Mouse (Mus musculus) liver, embryonic 16.5 days (tissue): Measurements from ENCODE around the gene Myo1a. TPM values are rescaled to one million over a fixed set of nuclear protein-coding genes. Genes with fewer than 3 reads are reported as not detected.

Experiments used
- ATAC-seq: fragments of 200-750 bp; cut with Nextera tagmentation; 2 replicates; pipeline ENCODE4 v1.8.0; 2017; ENCODE audit warnings: low read depth, mild to moderate bottlenecking, moderate number of reproducible peaks, moderate library complexity
- H3K27ac ChIP-seq: fragments of 300-500 bp; sonication (generic); 2 replicates; pipeline ENCODE4 v1.5.1; 2014; ENCODE audit warnings: mild to moderate bottlenecking, low read length
- H3K27me3 ChIP-seq: fragments of 300-500 bp; sonication (generic); 2 replicates; pipeline ENCODE4 v1.6.1; 2014; ENCODE audit warnings: low read depth, low read length, mixed read lengths; ENCODE audit not compliant: control insufficient read depth, insufficient read depth
- H3K36me3 ChIP-seq: fragments of 300-500 bp; sonication (generic); 2 replicates; pipeline ENCODE4 v1.6.1; 2014; ENCODE audit warnings: mild to moderate bottlenecking; ENCODE audit not compliant: control insufficient read depth, insufficient read depth
- H3K4me1 ChIP-seq: fragments of 300-500 bp; sonication (generic); 2 replicates; pipeline ENCODE4 v1.6.1; 2014; ENCODE audit warnings: low read depth, low read length, mixed read lengths; ENCODE audit not compliant: control insufficient read depth
- H3K4me2 ChIP-seq: fragments of 300-500 bp; sonication (generic); 2 replicates; pipeline ENCODE4 v1.6.1; 2014; ENCODE audit warnings: low read depth, low read length, mixed read lengths
- H3K4me3 ChIP-seq: fragments of 300-500 bp; sonication (generic); 2 replicates; pipeline ENCODE4 v1.5.1; 2014; ENCODE audit warnings: low read depth, mild to moderate bottlenecking, low read length
- H3K9ac ChIP-seq: fragments of 300-500 bp; sonication (generic); 2 replicates; pipeline ENCODE4 v1.6.1; 2014; ENCODE audit warnings: low read depth, low read length
- H3K9me3 ChIP-seq: fragments of 300-500 bp; sonication (generic); replicated peaks from 2 replicates; pipeline ENCODE4 v1.6.1; 2016; ENCODE audit warnings: low read length; ENCODE audit not compliant: control insufficient read depth
- WGBS: fragments of 180-500 bp; shearing (Covaris S2); extraction: QIAGEN DNeasy Blood & Tissue Kit; methylation state at CpG from one replicate; pipeline ENCODE4 v1.1.7; 2014; ENCODE audit not compliant: insufficient replicate concordance; 5-methylcytosine and 5-hydroxymethylcytosine counted together
- polyA plus RNA-seq: library from polyadenylated mRNA; unstranded; fragments of >200 nt; fragmentation: Nextera tagmentation; extraction: Ambion mirVana; gene quantifications from 2 replicates; pipeline ENCODE4 v1.2.1, GENCODE M21; 2015

The Myo1a gene
- polyA plus RNA-seq, 1 experiment from 2014 or later: 0.55 TPM

DNA sequence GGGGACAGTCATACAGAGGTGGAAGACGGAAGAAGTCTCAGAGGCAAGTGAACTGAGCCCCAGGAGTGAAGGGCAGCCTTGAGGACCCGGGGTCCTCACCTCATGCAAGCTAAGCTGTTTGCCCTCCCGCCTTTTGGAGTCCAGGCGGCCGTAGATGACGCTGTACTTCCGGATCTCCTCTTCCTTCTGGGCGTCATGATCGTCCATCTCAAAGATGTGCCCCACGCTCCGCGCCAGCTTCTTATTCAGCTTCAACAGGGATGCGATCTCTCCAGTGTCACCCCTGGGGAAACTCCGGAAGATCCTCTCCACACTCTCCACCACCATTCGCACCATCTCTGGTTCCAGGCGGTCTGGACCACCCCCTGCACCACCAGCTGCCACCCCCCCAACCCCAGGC lies 40.8 kb upstream of the Myo1a start:
- 38% methylated on average over 16 of the region's 16 CpGs for WGBS

DNA sequence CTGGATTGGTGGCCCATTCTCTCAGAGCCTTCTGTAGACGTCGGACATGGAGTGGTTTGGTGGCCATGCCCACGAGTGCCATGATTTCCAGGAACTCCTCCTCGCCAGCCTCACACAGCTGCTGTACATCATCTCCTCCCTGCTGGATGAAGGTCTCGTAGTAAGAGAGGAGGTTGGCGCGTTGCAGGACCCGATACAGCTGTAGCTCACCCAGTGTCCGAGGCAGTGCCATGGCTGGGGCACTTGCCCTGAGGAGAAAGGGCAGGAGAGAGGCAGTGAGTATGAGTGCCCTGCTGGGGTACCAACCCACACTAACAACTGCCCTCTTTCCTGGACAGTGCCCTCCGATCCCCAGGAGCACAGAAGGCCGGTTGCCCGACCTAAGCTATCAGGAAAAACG lies 40.1 kb upstream of the Myo1a start:
- Histone ChIP-seq H3K4me1 (peaks cover 31% of the 10 kb centered on the region), H3K9ac (no peak overlapping the region), H3K27ac (no peak overlapping the region), H3K4me3 (peak overlapping the region; percentile 59), H3K9me3 (no peaks in the 10 kb centered on the region), H3K4me2 (peak overlapping the region; percentile 53), H3K36me3 (no peaks in the 10 kb centered on the region; the same call in 1 of the 2 replicates), H3K27me3 (peaks cover 66% of the 10 kb centered on the region)
- no peak for ATAC-seq
- WGBS: 37% methylated on average over 13 of the region's 13 CpGs

More for the DNA sequence above, 40.8 kb upstream of the Myo1a start:
- Histone ChIP-seq H3K27me3 (peaks cover 62% of the 10 kb centered on the region), H3K27ac (no peak overlapping the region), H3K4me2 (no peak overlapping the region), H3K4me3 (no peak overlapping the region), H3K36me3 (no peaks in the 10 kb centered on the region; the same call in 1 of the 2 replicates), H3K9me3 (no peaks in the 10 kb centered on the region), H3K9ac (no peak overlapping the region), H3K4me1 (peaks cover 31% of the 10 kb centered on the region)
- ATAC-seq: no peak

DNA sequence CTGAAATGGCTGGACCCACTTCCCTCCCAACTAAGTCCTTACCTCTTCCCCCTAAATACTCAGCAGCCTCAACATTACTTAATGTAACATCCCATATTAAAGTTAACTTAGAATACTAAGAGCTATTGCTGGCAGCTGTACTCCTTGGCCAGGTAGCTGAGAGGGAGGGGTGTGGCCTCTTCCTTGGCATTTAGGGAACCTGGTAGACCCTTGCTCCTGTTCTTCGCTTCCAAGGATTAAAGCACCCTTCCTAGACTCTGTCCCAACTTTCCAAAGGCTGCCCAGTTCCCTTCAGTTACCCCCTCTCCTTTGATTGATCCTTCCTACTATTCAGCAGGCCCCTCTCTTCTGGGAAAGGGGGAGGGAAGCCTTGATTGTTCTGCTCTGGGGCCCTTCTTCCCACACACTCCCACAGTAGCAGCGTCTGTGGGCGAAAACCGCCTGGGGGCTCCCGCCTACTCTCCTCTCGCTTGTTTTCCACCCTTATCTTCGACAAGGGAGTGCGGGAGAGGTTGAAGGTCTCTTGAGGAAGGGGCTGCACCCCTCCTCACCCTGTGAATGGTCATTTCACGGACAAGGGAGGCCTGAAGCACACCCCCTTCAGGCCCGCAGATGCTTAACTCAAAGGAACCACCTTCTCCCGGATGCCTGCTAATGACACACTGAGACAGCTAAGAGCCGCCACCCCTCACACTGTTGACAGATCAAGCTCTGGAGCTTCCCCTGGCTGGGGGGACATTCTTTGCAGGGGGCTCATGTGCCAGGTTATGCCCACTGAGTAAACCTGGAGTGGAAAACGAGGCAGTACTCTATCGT lies 39.4 kb upstream of the Myo1a start:
- Histone ChIP-seq H3K27me3 (peaks cover 66% of the 10 kb centered on the region), H3K4me1 (peaks cover 31% of the 10 kb centered on the region), H3K4me3 (peak overlapping the region; percentile 59), H3K36me3 (no peaks in the 10 kb centered on the region), H3K9me3 (no peaks in the 10 kb centered on the region), H3K4me2 (peak overlapping the region; percentile 53), H3K9ac (peak overlapping the region; percentile 44), H3K27ac (peak overlapping the region; percentile 84; the same call in 1 of the 2 replicates)
- ATAC-seq: no peak
- 9% methylated on average over 14 of the region's 14 CpGs for WGBS

DNA sequence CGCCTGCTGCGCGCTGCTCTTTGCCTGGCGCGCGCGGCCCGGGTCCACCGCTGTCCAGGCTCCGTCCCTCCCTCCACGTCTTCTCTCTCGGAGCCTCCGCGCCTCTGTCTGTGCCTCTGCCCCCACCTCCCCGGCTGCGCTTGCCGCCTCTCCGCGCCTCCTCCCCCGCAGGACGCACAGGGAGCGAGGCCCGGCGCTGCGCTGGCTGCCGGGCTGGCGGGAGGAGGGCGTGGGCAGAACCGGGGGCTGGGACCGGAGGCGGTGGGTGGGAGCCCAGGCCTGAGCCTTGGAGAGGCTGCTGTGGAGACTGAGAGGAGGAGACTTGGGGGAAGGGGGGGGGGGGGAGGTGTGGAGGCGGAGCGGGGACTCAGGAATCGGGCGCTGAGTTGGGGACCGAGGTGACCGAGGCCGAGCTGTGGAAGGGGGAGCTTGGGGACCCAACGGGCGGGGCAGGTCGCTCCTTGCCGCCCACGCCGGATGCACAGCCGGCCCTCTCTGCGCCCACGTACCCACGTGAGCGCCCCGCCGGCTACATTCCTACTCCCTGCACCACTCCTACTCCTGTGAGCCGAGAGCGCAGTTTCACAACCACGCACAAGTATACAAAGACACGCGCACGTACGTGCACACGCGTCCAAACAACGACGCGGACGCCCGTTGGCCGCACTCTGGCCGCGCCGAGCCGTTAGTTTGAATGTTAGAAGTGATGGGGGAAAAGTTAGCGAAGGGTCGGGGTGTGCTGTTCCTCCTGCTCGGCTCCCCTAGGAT lies 38.3 kb upstream of the Myo1a start, which contains the start of gene Nemp1:
Gene Nemp1, plus strand, starts transcription at position 401 of the 768 bp plus-strand sequence.
- peak; percentile 65 for ATAC-seq
- WGBS: under 1% methylated on average over 69 of the region's 73 CpGs
- peak within 1 kb of the TSS; percentile 84 for H3K27ac ChIP-seq
- no peaks in the 10 kb centered on the region for H3K9me3 ChIP-seq
- peak within 1 kb of the TSS; percentile 44 for H3K9ac ChIP-seq
- peak within 1 kb of the TSS; percentile 59 for H3K4me3 ChIP-seq
- H3K27me3 ChIP-seq: peaks cover 66% of the 10 kb centered on the region
- peaks cover 23% of the 10 kb centered on the region for H3K4me1 ChIP-seq
- H3K4me2 ChIP-seq: peak within 1 kb of the TSS; percentile 53
- H3K36me3 ChIP-seq: no peaks in the 10 kb centered on the region

DNA sequence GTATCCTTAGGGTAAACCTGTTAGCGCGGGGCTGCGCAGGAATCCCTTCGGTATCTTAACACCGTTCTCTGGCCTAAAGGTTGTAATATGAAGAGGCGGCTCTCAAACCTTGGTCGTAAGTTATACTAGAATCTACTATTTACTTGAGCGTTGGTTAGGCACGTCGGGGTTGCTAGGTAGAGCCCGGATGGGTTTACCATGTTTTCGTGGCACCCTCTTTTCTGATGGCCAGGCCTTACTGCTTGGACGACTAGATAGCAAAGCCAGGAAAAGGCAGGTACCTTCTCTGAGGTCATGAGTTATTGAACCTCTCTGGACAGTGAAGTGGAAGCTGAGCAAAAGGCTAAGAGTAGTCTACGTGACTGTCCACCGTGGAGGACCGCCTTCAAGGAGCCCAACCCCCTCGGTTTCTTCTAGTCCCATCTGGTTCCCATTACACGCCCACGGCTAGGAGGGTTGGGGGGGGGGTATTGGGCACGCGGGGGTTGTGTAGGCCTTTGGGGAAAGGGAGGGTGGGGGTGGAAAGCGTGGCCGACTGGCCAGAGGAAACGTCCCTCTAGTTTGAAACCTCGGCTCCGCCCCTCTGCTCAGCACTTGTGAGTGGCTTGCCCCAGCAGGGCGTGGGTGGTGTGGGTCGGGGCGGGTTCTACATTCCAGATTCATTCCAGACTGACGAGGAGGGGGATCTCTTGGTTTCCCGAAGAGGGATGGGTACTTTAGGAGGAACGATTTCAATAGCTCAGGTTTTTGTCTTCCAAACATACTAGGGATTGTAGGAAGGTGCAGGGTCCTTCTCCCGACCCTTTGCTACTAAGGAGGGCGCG lies 37.5 kb upstream of the Myo1a start:
- Histone ChIP-seq H3K36me3 (no peaks in the 10 kb centered on the region), H3K9me3 (no peaks in the 10 kb centered on the region), H3K4me2 (peak overlapping the region; percentile 53), H3K4me3 (peak overlapping the region; percentile 59), H3K27ac (peak overlapping the region; percentile 84), H3K4me1 (peaks cover 17% of the 10 kb centered on the region), H3K9ac (peak overlapping the region; percentile 18; the same call in 1 of the 2 replicates), H3K27me3 (peaks cover 66% of the 10 kb centered on the region)
- WGBS: 3% methylated on average over 35 of the region's 35 CpGs
- peak; percentile 49 for ATAC-seq

DNA sequence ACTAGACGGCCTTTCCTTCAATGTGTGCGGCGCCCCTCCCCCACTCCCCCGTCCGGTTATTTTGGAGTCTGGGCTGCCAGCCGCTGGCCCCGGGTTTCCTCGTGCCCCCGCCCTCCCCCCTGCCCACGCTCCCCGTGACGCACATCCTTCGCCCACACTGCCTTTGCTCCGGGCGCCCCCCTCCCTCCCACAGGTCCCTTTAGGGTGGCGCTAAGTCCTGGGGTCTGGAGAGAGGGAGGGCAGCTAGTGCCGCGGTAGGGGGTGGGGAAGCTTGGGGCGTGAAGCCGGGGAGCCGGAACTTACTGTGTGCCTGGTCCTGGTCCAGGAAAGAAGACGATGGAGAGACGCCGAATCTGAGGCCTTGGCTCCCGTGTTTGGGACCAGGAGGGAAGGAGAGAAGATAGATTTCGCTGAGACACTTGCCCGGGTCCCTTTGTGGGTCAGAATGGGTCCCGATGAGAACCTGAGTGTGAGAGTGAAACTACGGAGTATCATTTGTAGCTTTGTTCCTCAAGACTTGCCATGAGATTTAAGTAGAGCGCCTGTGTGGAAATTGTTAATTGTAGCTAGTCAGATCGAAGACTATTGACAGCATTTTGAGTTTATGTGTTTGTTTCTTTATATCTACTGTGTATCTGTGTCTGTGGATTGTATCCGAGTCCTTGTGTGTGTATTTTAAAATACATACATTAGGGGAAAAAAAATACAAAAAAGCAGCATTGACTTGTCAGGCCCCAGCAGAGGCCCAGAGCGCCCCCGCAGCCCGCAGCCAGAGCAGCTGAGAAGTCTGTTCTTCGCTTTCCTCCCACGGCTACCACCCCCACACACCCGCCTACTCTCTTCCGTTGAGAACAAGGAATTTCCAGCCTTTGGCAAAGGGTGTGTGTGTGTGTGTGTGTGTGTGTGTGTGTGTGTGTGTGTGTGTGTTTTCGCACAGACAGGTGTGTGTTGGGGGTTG lies 36.6 kb upstream of the Myo1a start, which contains the start of gene Nab2:
Gene Nab2, minus strand, starts transcription at position 476 of the 958 bp plus-strand sequence.
- H3K9me3 ChIP-seq: no peaks in the 10 kb centered on the region
- H3K4me3 ChIP-seq: peak within 1 kb of the TSS; percentile 59
- H3K27me3 ChIP-seq: peaks cover 58% of the 10 kb centered on the region
- H3K27ac ChIP-seq: peak within 1 kb of the TSS; percentile 84
- peaks cover 9% of the 10 kb centered on the region for H3K4me1 ChIP-seq
- 0 out of 2 replicates have a peak within 1 kb of the TSS, but pooled peaks have one; percentile 10 for H3K9ac ChIP-seq
- WGBS: 3% methylated on average over 38 of the region's 40 CpGs
- H3K4me2 ChIP-seq: peak within 1 kb of the TSS; percentile 53
- H3K36me3 ChIP-seq: no peaks in the 10 kb centered on the region
- ATAC-seq: peak; percentile 5; the same call in 1 of the 2 replicates

DNA sequence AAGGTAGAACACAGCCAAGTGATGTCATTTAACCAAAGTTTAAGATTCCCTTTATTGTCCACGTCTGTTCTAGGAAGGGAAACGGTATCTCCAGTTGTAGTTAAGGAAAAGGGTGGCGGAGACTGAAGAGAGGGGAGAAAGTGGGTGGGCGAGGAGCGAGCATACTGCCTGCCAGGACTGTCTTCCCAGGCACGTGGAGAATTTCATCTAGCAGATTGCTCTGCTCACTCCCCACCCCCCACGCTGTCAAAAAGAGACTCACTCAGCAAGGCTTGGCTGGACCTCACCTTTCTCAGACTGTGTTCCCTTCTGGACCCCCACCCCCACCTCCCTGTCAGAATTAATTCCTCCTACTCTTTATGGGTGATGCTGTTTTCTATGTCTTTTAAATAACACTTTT lies 35.8 kb upstream of the Myo1a start:
- Histone ChIP-seq H3K36me3 (no peaks in the 10 kb centered on the region), H3K9ac (no peak overlapping the region), H3K4me2 (no peak overlapping the region), H3K9me3 (no peaks in the 10 kb centered on the region), H3K27me3 (peaks cover 54% of the 10 kb centered on the region), H3K4me1 (peaks cover under 1% of the 10 kb centered on the region), H3K4me3 (no peak overlapping the region), H3K27ac (no peak overlapping the region)
- ATAC-seq: no peak
- 37% methylated on average over 7 of the region's 7 CpGs for WGBS
